Mouse (Mus musculus): ENCODE data around the gene Pex11g. TPM values are rescaled to one million over a fixed set of nuclear protein-coding genes. Genes with fewer than 3 reads are reported as not detected.

The Pex11g gene
- total and polyA plus RNA-seq, 2 experiments from 2014 or later, result 7.3 to 14.1 TPM

DNA sequence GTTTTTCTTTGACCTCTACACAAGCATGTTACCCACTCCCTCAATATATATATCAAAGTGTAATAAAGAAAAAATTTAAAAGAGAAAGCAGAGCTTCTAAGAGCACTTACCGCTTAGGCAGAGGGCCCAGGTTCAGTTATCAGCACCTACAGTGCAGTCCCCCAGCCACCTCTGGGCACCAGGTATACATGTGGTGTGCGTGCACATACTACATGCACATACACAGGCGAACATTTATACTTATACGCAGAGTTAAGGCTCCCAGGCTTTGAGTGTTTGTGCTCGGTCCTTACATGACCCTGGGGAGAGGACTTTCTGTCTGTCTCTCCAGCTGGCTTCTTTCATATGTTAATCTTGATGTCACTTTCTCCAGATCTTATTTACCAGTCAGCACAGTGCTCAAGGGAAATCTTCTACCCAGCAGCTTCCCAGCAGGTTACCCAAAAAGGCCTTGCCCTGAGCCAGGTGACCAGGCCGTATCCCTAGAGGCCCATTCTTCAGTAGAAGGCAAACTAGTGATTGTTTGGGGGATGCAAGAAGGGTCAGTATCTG is 52.8 kb downstream of the Pex11g start:
- H3K27me3 ChIP-seq (ENCODE audit: control insufficient read depth, insufficient read depth, low read length), result no peaks in the 10 kb centered on the region

DNA sequence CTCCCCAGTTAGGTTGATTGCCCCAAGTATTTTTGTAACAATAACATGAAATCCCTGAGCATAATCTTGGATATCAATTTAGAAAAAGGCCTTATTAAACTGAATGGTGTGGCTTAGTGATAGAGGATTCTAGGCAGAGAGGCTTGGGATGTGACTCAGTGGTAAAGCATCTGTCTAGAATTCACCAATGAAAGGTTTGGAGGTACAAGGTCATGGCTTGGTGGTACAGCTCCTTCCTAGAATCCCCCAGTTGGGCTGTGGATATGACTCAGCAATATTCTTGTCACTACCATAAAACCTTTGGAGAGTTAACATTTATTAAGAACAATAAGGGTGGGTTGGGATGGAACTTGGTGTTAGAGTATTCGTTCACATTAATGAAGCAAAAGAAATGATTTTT is 54.7 kb downstream of the Pex11g start:
- Histone ChIP-seq H3K4me2 (ENCODE audit: low read depth, low read length) (no peak overlapping the region), H3K9ac (replicated peaks; ENCODE audit: low read depth, low read length) (no peak overlapping the region), H3K9me3 (replicated peaks; ENCODE audit: control insufficient read depth, low read length) (no peaks in the 10 kb centered on the region), H3K4me1 (ENCODE audit: control insufficient read depth, insufficient read depth) (peaks cover 42% of the 10 kb centered on the region), H3K36me3 (replicated peaks; ENCODE audit: control insufficient read depth, insufficient read depth, low read length) (no peaks in the 10 kb centered on the region), H3K27ac (ENCODE audit: low read depth) (0 out of 2 replicates have a peak overlapping the region, but pooled peaks have one; percentile 64), H3K4me3 (ENCODE audit: low read depth, low read length) (no peak overlapping the region), H3K27me3 (ENCODE audit: control insufficient read depth, insufficient read depth, low read length) (no peaks in the 10 kb centered on the region)
- 86% methylated on average over 1 of the region's 1 CpGs for WGBS
- TF ChIP-seq EP300 (IDR thresholded peaks at IDR 0.05; ENCODE audit: low read depth) (no peak), CTCF (IDR thresholded peaks at IDR 0.05; ENCODE audit: low read depth) (no peak)
- DNase-seq (ENCODE audit: low spot score) (no peak), ATAC-seq (ENCODE audit: insufficient read depth, low read depth) (no peak)

More for the DNA sequence above, 52.8 kb downstream of the Pex11g start:
- 72% methylated on average over 6 of the region's 6 CpGs for WGBS
- ATAC-seq (ENCODE audit: insufficient read depth, low read depth) (no peak), DNase-seq (ENCODE audit: low spot score) (no peak)
- Histone ChIP-seq H3K9ac (replicated peaks; ENCODE audit: low read depth, low read length) (no peak overlapping the region), H3K27ac (ENCODE audit: low read depth) (0 out of 2 replicates have a peak overlapping the region, but pooled peaks have one; percentile 25), H3K36me3 (replicated peaks; ENCODE audit: control insufficient read depth, insufficient read depth, low read length) (no peaks in the 10 kb centered on the region), H3K4me2 (ENCODE audit: low read depth, low read length) (no peak overlapping the region), H3K9me3 (replicated peaks; ENCODE audit: control insufficient read depth, low read length) (no peaks in the 10 kb centered on the region), H3K4me1 (ENCODE audit: control insufficient read depth, insufficient read depth) (peaks cover 56% of the 10 kb centered on the region), H3K4me3 (ENCODE audit: low read depth, low read length) (no peak overlapping the region)
- TF ChIP-seq CTCF (IDR thresholded peaks at IDR 0.05; ENCODE audit: low read depth), result no peak
- no peak for TF ChIP-seq EP300 (IDR thresholded peaks at IDR 0.05; ENCODE audit: low read depth)

DNA sequence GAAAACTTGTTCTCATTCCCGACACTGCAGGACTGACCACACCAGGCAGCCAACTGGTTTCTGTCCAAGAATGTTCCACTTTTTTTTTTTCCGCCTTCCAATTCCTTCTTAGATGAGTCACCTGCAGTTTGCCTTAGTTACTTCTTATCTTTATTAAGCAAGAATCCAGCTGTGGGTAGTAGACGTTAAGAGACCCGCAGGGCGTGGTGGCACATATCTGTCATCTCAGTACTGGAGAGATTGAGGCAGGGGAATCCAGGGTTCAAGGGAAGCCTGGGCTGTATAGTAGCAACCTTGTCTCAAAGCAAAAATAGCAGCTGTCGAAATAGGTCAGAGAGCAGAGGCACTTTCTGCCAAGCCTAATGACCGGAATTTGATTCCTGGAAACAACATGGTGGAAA is 55.6 kb downstream of the Pex11g start:
- no peak; the same call in 1 of the 2 replicates for ATAC-seq (ENCODE audit: insufficient read depth, low read depth)
- 31% methylated on average over 7 of the region's 7 CpGs for WGBS
- Histone ChIP-seq H3K4me2 (ENCODE audit: low read depth, low read length) (no peak overlapping the region), H3K4me3 (ENCODE audit: low read depth, low read length) (no peak overlapping the region), H3K36me3 (replicated peaks; ENCODE audit: control insufficient read depth, insufficient read depth, low read length) (no peaks in the 10 kb centered on the region), H3K9me3 (replicated peaks; ENCODE audit: control insufficient read depth, low read length) (no peaks in the 10 kb centered on the region), H3K4me1 (ENCODE audit: control insufficient read depth, insufficient read depth) (peaks cover 33% of the 10 kb centered on the region), H3K27ac (ENCODE audit: low read depth) (peak overlapping the region; percentile 64), H3K9ac (replicated peaks; ENCODE audit: low read depth, low read length) (no peak overlapping the region), H3K27me3 (ENCODE audit: control insufficient read depth, insufficient read depth, low read length) (no peaks in the 10 kb centered on the region)
- DNase-seq (ENCODE audit: low spot score), result peak; percentile 36
- no peak for TF ChIP-seq CTCF (IDR thresholded peaks at IDR 0.05; ENCODE audit: low read depth)
- TF ChIP-seq EP300 (IDR thresholded peaks at IDR 0.05; ENCODE audit: low read depth), result no peak

DNA sequence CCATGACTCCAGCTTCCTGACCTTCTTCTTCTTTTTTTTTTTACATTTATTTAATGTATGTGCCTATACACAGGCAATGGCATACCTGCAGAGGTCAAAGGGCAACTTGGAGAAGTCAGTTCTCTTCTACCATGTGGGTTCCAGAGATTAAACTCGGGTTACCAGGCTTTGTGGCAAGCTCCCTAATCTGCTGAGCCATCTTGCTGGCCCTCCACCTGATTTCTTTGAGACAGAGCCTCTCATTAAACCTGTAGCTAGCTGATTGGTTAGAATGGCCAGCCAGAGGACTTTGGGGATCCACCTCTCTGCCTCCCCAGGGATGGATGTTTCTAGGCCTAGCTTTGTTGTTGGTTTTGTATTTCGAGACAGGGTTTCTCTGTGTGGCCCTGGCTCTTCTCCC is 56.4 kb downstream of the Pex11g start:
- H3K4me2 ChIP-seq (ENCODE audit: low read depth, low read length), result no peak overlapping the region
- no peaks in the 10 kb centered on the region for H3K27me3 ChIP-seq (ENCODE audit: control insufficient read depth, insufficient read depth, low read length)
- TF ChIP-seq CTCF (IDR thresholded peaks at IDR 0.05; ENCODE audit: low read depth), result no peak
- TF ChIP-seq EP300 (IDR thresholded peaks at IDR 0.05; ENCODE audit: low read depth), result no peak
- peaks cover 30% of the 10 kb centered on the region for H3K4me1 ChIP-seq (ENCODE audit: control insufficient read depth, insufficient read depth)
- no peak overlapping the region for H3K4me3 ChIP-seq (ENCODE audit: low read depth, low read length)
- H3K27ac ChIP-seq (ENCODE audit: low read depth), result peak overlapping the region; percentile 64
- no peaks in the 10 kb centered on the region for H3K9me3 ChIP-seq (replicated peaks; ENCODE audit: control insufficient read depth, low read length)
- no peaks in the 10 kb centered on the region for H3K36me3 ChIP-seq (replicated peaks; ENCODE audit: control insufficient read depth, insufficient read depth, low read length)
- WGBS, result 81% methylated on average over 2 of the region's 2 CpGs
- ATAC-seq (ENCODE audit: insufficient read depth, low read depth) (no peak), DNase-seq (ENCODE audit: low spot score) (no peak)
- no peak overlapping the region for H3K9ac ChIP-seq (replicated peaks; ENCODE audit: low read depth, low read length)

DNA sequence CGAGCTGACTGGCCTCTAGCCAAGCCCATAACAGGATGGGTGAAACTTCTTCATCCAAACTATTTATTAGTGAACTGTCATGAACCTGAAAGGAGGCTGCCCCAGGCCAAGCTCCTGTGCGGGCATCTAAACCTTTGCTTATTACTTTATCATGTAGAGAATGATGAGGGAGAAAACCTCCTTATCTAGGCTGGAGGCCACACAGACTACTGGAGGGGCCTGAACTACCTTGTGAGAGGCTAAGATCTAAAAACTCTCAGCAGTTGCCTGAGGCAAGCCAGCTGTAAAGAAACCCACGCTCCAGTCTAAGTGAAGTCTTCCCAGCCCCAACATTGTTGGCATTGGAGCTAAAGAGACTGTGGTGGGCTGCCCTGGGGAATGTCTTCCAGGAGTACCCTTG is 60.1 kb downstream of the Pex11g start:
- H3K4me2 ChIP-seq (ENCODE audit: low read depth, low read length), result no peak overlapping the region
- TF ChIP-seq EP300 (IDR thresholded peaks at IDR 0.05; ENCODE audit: low read depth) (no peak), CTCF (IDR thresholded peaks at IDR 0.05; ENCODE audit: low read depth) (no peak)
- no peaks in the 10 kb centered on the region for H3K36me3 ChIP-seq (replicated peaks; ENCODE audit: control insufficient read depth, insufficient read depth, low read length)
- 64% methylated on average over 3 of the region's 3 CpGs for WGBS
- no peaks in the 10 kb centered on the region for H3K27me3 ChIP-seq (ENCODE audit: control insufficient read depth, insufficient read depth, low read length)
- no peak overlapping the region for H3K27ac ChIP-seq (ENCODE audit: low read depth)
- no peaks in the 10 kb centered on the region for H3K9me3 ChIP-seq (replicated peaks; ENCODE audit: control insufficient read depth, low read length)
- no peak overlapping the region for H3K4me3 ChIP-seq (ENCODE audit: low read depth, low read length)
- H3K4me1 ChIP-seq (ENCODE audit: control insufficient read depth, insufficient read depth), result peaks cover 13% of the 10 kb centered on the region
- ATAC-seq (ENCODE audit: insufficient read depth, low read depth) (no peak), DNase-seq (ENCODE audit: low spot score) (no peak)
- no peak overlapping the region for H3K9ac ChIP-seq (replicated peaks; ENCODE audit: low read depth, low read length)

Other genes starting within 250 kb of the Pex11g start
- gene Insr, start 188.1 kb downstream of the Pex11g start, total RNA-seq (2014; rRNA removed; ENCODE audit: low replicate concordance), result 82.7 and 125 TPM in 2 replicates
- 50.2 and 51.4 TPM in 2 replicates for gene Insr, start 188.1 kb downstream of the Pex11g start, polyA plus RNA-seq (2015; fragmentation: Nextera tagmentation; extraction: Ambion mirVana)
- 0.89 TPM in 1 of 2 replicates, not detected in the other for gene A430078G23Rik, start 114.3 kb downstream of the Pex11g start, total RNA-seq (2014; rRNA removed; ENCODE audit: low replicate concordance)
- not detected in 2 replicates for gene A430078G23Rik, start 114.3 kb downstream of the Pex11g start, polyA plus RNA-seq (2015; fragmentation: Nextera tagmentation; extraction: Ambion mirVana)
- gene Arhgef18, start 74.7 kb downstream of the Pex11g start, total RNA-seq (2014; rRNA removed; ENCODE audit: low replicate concordance), result 12.6 and 28.8 TPM in 2 replicates
- 2.8 and 3.4 TPM in 2 replicates for gene Arhgef18, start 74.7 kb downstream of the Pex11g start, polyA plus RNA-seq (2015; fragmentation: Nextera tagmentation; extraction: Ambion mirVana)
- not detected in 2 replicates for gene Tex45, start 3.2 kb upstream of the Pex11g start, total RNA-seq (2014; rRNA removed; ENCODE audit: low replicate concordance)
- not detected in 2 replicates for gene Tex45, start 3.2 kb upstream of the Pex11g start, polyA plus RNA-seq (2015; fragmentation: Nextera tagmentation; extraction: Ambion mirVana)
- gene Zfp358, start 25.5 kb upstream of the Pex11g start, total RNA-seq (2014; rRNA removed; ENCODE audit: low replicate concordance), result 59.7 and 70.8 TPM in 2 replicates
- 25.0 and 25.7 TPM in 2 replicates for gene Zfp358, start 25.5 kb upstream of the Pex11g start, polyA plus RNA-seq (2015; fragmentation: Nextera tagmentation; extraction: Ambion mirVana)
- 47.6 and 56.5 TPM in 2 replicates for gene Mcoln1, start 32.8 kb upstream of the Pex11g start, total RNA-seq (2014; rRNA removed; ENCODE audit: low replicate concordance)
- 32.7 and 32.9 TPM in 2 replicates for gene Mcoln1, start 32.8 kb upstream of the Pex11g start, polyA plus RNA-seq (2015; fragmentation: Nextera tagmentation; extraction: Ambion mirVana)
- gene Pnpla6, start 47.7 kb upstream of the Pex11g start, total RNA-seq (2014; rRNA removed; ENCODE audit: low replicate concordance), result 15.9 and 41.7 TPM in 2 replicates
- 7.9 and 8.4 TPM in 2 replicates for gene Pnpla6, start 47.7 kb upstream of the Pex11g start, polyA plus RNA-seq (2015; fragmentation: Nextera tagmentation; extraction: Ambion mirVana)
- 1.3 and 1.9 TPM in 2 replicates for gene C330021F23Rik, start 100.3 kb upstream of the Pex11g start, total RNA-seq (2014; rRNA removed; ENCODE audit: low replicate concordance)
- 2.0 and 2.3 TPM in 2 replicates for gene C330021F23Rik, start 100.3 kb upstream of the Pex11g start, polyA plus RNA-seq (2015; fragmentation: Nextera tagmentation; extraction: Ambion mirVana)
- gene Camsap3, start 119.6 kb upstream of the Pex11g start, total RNA-seq (2014; rRNA removed; ENCODE audit: low replicate concordance), result 2.1 and 7.9 TPM in 2 replicates
- gene Camsap3, start 119.6 kb upstream of the Pex11g start, polyA plus RNA-seq (2015; fragmentation: Nextera tagmentation; extraction: Ambion mirVana), result 0.33 and 0.43 TPM in 2 replicates
- 26.8 and 27.0 TPM in 2 replicates for gene Xab2, start 153.6 kb upstream of the Pex11g start, total RNA-seq (2014; rRNA removed; ENCODE audit: low replicate concordance)
- gene Xab2, start 153.6 kb upstream of the Pex11g start, polyA plus RNA-seq (2015; fragmentation: Nextera tagmentation; extraction: Ambion mirVana), result 20.0 TPM in 2 replicates
- gene Pet100, start 153.9 kb upstream of the Pex11g start, total RNA-seq (2014; rRNA removed; ENCODE audit: low replicate concordance), result 2.4 and 14.4 TPM in 2 replicates
- gene Pet100, start 153.9 kb upstream of the Pex11g start, polyA plus RNA-seq (2015; fragmentation: Nextera tagmentation; extraction: Ambion mirVana), result 112 and 121 TPM in 2 replicates
- gene Pcp2, start 157.9 kb upstream of the Pex11g start, total RNA-seq (2014; rRNA removed; ENCODE audit: low replicate concordance), result not detected in 2 replicates
- gene Pcp2, start 157.9 kb upstream of the Pex11g start, polyA plus RNA-seq (2015; fragmentation: Nextera tagmentation; extraction: Ambion mirVana), result not detected in 2 replicates
- 15.2 and 30.5 TPM in 2 replicates for gene Stxbp2, start 163.3 kb upstream of the Pex11g start, total RNA-seq (2014; rRNA removed; ENCODE audit: low replicate concordance)
- 13.8 and 14.5 TPM in 2 replicates for gene Stxbp2, start 163.3 kb upstream of the Pex11g start, polyA plus RNA-seq (2015; fragmentation: Nextera tagmentation; extraction: Ambion mirVana)
- not detected in 2 replicates for gene Retn, start 188.1 kb upstream of the Pex11g start, total RNA-seq (2014; rRNA removed; ENCODE audit: low replicate concordance)
- gene Retn, start 188.1 kb upstream of the Pex11g start, polyA plus RNA-seq (2015; fragmentation: Nextera tagmentation; extraction: Ambion mirVana), result not detected in 2 replicates
- not detected in 2 replicates for gene Mcemp1, start 198.1 kb upstream of the Pex11g start, total RNA-seq (2014; rRNA removed; ENCODE audit: low replicate concordance)
- 0.27 and 0.30 TPM in 2 replicates for gene Mcemp1, start 198.1 kb upstream of the Pex11g start, polyA plus RNA-seq (2015; fragmentation: Nextera tagmentation; extraction: Ambion mirVana)
- not detected in 2 replicates for gene Fcor, start 204.7 kb upstream of the Pex11g start, total RNA-seq (2014; rRNA removed; ENCODE audit: low replicate concordance)
- gene Fcor, start 204.7 kb upstream of the Pex11g start, polyA plus RNA-seq (2015; fragmentation: Nextera tagmentation; extraction: Ambion mirVana), result 1.3 and 1.7 TPM in 2 replicates
- gene Trappc5, start 208.6 kb upstream of the Pex11g start, total RNA-seq (2014; rRNA removed; ENCODE audit: low replicate concordance), result 31.1 and 38.0 TPM in 2 replicates
- gene Trappc5, start 208.6 kb upstream of the Pex11g start, polyA plus RNA-seq (2015; fragmentation: Nextera tagmentation; extraction: Ambion mirVana), result 29.2 and 29.8 TPM in 2 replicates
- not detected in 2 replicates for gene Fcer2a, start 226.5 kb upstream of the Pex11g start, total RNA-seq (2014; rRNA removed; ENCODE audit: low replicate concordance)
- 0.11 TPM in 1 of 2 replicates, not detected in the other for gene Fcer2a, start 226.5 kb upstream of the Pex11g start, polyA plus RNA-seq (2015; fragmentation: Nextera tagmentation; extraction: Ambion mirVana)

Measured in heart, postnatal 0 days (tissue).